Mouse (Mus musculus) telencephalon, adult 2 months (tissue): Measurements from ENCODE around the gene Ywhaq.

Experiments used
- DNase-seq: peaks from one replicate; pipeline ENCODE4 v3.0.0-alpha.2; 2011; ENCODE audit warnings: low read depth, low spot score

Gene Ywhaq

GRCm38 (mm10) chr12:21417100-21418070, at the start of gene Ywhaq:
Ywhaq (minus strand) TSS chr12:21417637.
- DNase-seq, result peak; percentile 98

GRCm38 (mm10) chr12:21463448-21463891, 46.0 kb upstream of the Ywhaq start:
- DNase-seq, result no peak

- no peak for DNase-seq
Measured at GRCm38 (mm10) chr12:21462658-21463057, 45.2 kb upstream of the Ywhaq start.

GRCm38 (mm10) chr12:21459681-21460080, 42.2 kb upstream of the Ywhaq start:
- no peak for DNase-seq

- no peak for DNase-seq
Measured at GRCm38 (mm10) chr12:21456021-21456420, 38.6 kb upstream of the Ywhaq start.

- DNase-seq, result no peak
Measured at GRCm38 (mm10) chr12:21451752-21452151, 34.3 kb upstream of the Ywhaq start.

- DNase-seq, result no peak
Measured at GRCm38 (mm10) chr12:21451351-21451750, 33.9 kb upstream of the Ywhaq start.

GRCm38 (mm10) chr12:21443783-21444182, 26.3 kb upstream of the Ywhaq start:
- no peak for DNase-seq

GRCm38 (mm10) chr12:21441870-21442269, 24.4 kb upstream of the Ywhaq start:
- DNase-seq, result no peak

- DNase-seq, result no peak
Measured at GRCm38 (mm10) chr12:21439428-21439827, 22.0 kb upstream of the Ywhaq start.

GRCm38 (mm10) chr12:21438750-21439394, 21.4 kb upstream of the Ywhaq start:
- no peak for DNase-seq

- DNase-seq, result no peak
Measured at GRCm38 (mm10) chr12:21438294-21438693, 20.9 kb upstream of the Ywhaq start.

- no peak for DNase-seq
Measured at GRCm38 (mm10) chr12:21431950-21432349, 14.5 kb upstream of the Ywhaq start.

- DNase-seq, result no peak
Measured at GRCm38 (mm10) chr12:21431039-21431438, 13.6 kb upstream of the Ywhaq start.

- no peak for DNase-seq
Measured at GRCm38 (mm10) chr12:21430140-21430539, 12.7 kb upstream of the Ywhaq start.

- no peak for DNase-seq
Measured at GRCm38 (mm10) chr12:21429021-21429420, 11.6 kb upstream of the Ywhaq start.

GRCm38 (mm10) chr12:21426065-21426940, 8.9 kb upstream of the Ywhaq start:
- DNase-seq, result no peak

GRCm38 (mm10) chr12:21424683-21425082, 7.2 kb upstream of the Ywhaq start:
- no peak for DNase-seq

- DNase-seq, result no peak
Measured at GRCm38 (mm10) chr12:21418621-21419131, 1.2 kb upstream of the Ywhaq start.

- DNase-seq, result no peak
Measured at GRCm38 (mm10) chr12:21418083-21418482, 646 bp upstream of the Ywhaq start.

GRCm38 (mm10) chr12:21416506-21416905, 931 bp downstream of the Ywhaq start:
- DNase-seq, result no peak
